Mouse (Mus musculus) spleen, postnatal 4 days (tissue): ENCODE measurements around the gene Anks6.

ENCODE experiments used
- DNase-seq, 2 experiments: peaks; one replicate each; pipeline ENCODE4 v3.0.0; 2022; ENCODE audit warnings: low spot score in 2 of 2

Anks6 gene

GRCm38 (mm10) chr4:46990281-46991015 is 66.8 kb downstream of the Anks6 start:
- peak in 1 of 2 experiments; percentile 52 for DNase-seq

DNA sequence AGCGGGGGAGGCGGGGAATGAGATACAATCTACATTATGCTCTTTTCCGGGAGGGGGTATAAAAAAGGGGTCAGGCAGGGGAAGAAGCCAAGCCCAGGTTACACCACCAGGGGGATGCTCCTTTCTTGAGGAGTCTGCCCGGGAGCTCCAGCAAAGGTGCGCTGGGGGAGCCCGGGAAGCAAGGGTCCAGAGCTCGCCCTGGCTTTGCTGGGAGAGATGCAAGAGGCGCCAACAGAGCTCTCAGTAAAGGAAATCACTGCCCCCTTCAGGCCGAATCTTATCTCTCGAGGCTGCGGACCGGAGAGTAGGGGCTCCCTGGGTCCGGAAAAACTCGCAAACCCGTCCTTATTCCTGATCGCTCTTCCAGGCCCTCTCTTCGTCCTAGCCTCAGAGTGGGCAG is 67.4 kb downstream of the Anks6 start:
- DNase-seq: peak in 1 of 2 experiments; percentile 52

DNA sequence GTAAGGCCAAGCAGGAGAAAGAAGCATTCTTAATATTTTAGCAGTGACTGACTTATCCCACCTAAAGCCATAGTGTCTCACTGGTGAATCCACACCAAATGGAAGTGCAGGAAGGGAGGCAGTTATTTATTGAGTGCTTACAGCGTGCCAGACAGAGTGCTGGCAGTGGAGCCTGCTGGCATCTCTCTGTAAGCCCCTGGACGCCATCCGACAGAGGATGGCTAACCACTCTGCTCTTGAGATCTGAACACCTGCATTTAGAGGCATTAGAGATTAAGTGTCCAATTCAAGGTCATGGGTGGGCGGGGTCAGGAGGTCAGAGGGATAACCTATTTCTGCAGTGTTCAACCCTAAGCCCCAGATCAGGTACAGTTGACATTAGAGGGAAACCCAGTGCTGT is 68.4 kb downstream of the Anks6 start:
- no peak for DNase-seq

- DNase-seq: peak in 1 of 2 experiments; percentile 47
These were observed 69.0 kb downstream of the Anks6 start for GRCm38 (mm10) chr4:46988257-46988656.

DNA sequence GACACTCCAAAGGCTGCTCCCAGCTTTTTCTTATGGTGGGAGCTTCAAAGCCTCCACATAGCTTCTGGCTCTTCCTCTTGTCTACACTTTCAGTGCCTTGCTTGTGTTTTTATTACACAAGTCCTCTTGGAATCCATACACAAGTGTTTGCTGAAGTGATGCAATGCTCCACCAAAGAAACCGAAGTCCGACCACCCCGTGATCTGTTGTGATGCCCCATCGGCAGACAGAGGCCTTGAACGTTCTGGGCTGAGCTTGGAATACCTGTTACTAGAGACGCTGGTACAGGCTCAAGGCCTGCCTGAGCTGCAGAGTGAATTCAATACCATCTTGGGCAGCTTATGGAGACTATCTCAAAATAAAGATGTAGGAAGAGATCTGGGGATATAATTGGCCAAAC is 69.4 kb downstream of the Anks6 start:
- peak in 1 of 2 experiments; percentile 54 for DNase-seq

GRCm38 (mm10) chr4:46986054-46986453 is 71.2 kb downstream of the Anks6 start:
- DNase-seq: no peak

DNA sequence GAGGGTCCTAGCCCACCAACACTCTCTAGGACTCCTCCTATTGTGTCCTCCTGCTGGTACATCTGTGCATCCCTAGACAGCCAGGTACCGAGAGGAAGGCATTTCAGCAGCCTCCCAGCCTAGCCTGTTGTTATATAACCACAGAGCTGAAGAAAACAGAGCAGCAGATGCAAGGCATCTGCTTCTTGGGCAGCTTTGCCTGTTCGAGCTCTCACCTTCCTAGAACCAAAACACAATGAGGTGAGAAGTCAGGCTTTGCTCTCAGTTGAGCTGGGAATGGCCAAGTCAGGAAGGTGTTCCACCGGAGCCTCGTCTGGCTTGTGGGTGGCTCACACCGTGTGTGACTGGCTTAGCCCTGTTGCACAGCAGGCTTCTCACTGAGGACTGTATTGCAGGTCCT is 74.3 kb downstream of the Anks6 start:
- DNase-seq: no peak

DNA sequence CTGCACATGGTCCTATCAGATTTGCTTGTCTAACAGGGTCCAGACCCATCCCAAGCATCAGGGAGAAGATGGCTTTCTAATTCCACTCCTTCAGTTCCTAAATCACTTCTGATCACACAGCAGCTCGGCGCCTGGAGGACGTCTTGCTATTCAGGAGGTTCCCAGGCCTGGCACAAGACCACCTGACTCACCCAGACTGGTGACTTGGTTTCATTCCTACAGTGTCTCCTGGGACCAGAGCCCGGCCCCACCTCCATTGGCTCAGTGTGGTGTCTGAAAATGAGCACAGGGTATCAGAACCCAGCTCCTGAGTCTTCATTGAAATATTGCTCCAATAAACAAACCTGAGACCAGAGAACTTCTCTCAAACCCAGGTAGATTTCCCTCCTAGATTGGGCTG is 75.1 kb downstream of the Anks6 start:
- no peak for DNase-seq

- no peak for DNase-seq
These were observed 78.9 kb downstream of the Anks6 start for GRCm38 (mm10) chr4:46978371-46978770.

DNA sequence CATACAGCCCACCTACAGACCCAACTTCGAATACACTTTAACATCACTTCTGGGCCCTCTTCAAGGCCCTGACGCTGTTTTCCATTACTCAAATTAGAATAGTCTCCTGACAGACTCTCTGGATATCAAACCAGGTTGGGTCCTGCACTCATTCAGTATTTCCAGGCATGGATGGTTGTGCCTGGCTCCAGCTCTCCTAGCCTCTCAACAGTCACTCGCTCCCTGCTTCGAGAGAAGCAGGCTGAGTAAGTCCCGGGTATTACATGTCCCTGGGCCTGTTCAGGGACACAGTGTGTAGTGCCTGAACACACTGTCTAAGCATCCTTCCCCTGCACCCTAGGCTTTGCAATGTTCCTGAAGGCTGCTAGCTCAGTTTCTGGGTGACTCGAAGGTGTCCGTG is 80.1 kb downstream of the Anks6 start:
- no peak for DNase-seq

DNA sequence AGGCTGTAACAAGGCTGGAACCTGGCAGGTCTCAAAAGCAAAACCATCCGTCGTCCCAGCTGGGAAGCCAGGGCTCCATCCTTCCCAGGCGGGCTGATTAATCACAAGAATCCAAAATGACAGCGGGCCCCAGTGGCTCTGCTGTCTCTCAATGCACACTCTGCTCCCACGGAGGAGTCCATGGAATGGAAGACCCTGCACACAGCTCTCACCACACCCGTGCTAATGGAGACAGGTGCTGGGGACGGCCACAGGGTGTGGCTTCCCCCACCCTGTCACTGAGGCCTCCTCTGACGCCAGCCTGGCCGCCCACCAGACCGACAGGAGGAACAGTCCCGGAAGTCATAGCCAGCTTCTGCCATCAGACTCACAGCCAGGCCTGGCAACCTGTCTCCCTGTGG is 80.6 kb downstream of the Anks6 start:
- DNase-seq: peak in 1 of 2 experiments; percentile 53

GRCm38 (mm10) chr4:46973322-46973721 is 83.9 kb downstream of the Anks6 start:
- DNase-seq: no peak

- DNase-seq: no peak
These were observed 89.2 kb downstream of the Anks6 start for GRCm38 (mm10) chr4:46967981-46968380.

DNA sequence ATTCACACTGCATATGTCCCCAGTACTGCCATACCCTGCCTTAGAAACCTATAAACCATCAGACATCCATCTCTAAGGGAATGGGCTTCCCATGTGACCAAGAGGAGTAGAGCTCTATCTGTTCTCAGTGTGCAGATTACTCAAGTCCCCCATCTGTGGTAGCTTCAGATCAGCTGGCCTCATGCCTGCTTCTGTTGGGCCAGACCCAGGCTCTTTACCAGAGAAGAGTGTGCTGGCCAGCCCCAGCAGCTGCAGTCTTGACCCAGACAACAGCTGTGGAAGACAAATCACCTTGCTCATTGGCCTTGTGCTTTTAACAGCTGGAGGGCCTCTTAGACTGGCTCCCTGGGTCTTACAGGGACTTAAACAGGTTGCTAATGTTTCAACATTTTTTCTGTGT is 90.7 kb downstream of the Anks6 start:
- DNase-seq: no peak
